Mouse (Mus musculus): ENCODE data around the gene Noa1. TPM values are rescaled to one million over a fixed set of nuclear protein-coding genes. Genes with fewer than 3 reads are reported as not detected.

The Noa1 gene
- total RNA-seq, 2 experiments from 2014 or later = 15.3 to 15.9 TPM

- DNase-seq (ENCODE audit: low spot score) = no peak
Observed at GRCm38 (mm10) chr5:77259315-77259714, 50.6 kb downstream of the Noa1 start.

GRCm38 (mm10) chr5:77257603-77258002 is 52.3 kb downstream of the Noa1 start:
- no peak for DNase-seq (ENCODE audit: low spot score)

- no peak for DNase-seq (ENCODE audit: low spot score)
Observed at GRCm38 (mm10) chr5:77254402-77254801, 55.5 kb downstream of the Noa1 start.

GRCm38 (mm10) chr5:77253154-77253553 is 56.7 kb downstream of the Noa1 start:
- no peak for DNase-seq (ENCODE audit: low spot score)

- no peak for DNase-seq (ENCODE audit: low spot score)
Observed at GRCm38 (mm10) chr5:77252115-77252827, 57.6 kb downstream of the Noa1 start.

GRCm38 (mm10) chr5:77251656-77252055 is 58.2 kb downstream of the Noa1 start:
- no peak for DNase-seq (ENCODE audit: low spot score)

GRCm38 (mm10) chr5:77250083-77250482 is 59.8 kb downstream of the Noa1 start:
- DNase-seq (ENCODE audit: low spot score) = no peak

GRCm38 (mm10) chr5:77245787-77246671 is 63.9 kb downstream of the Noa1 start:
- DNase-seq (ENCODE audit: low spot score) = no peak

GRCm38 (mm10) chr5:77245463-77245786 is 64.5 kb downstream of the Noa1 start:
- DNase-seq (ENCODE audit: low spot score) = no peak

GRCm38 (mm10) chr5:77244331-77244987 is 65.4 kb downstream of the Noa1 start:
- DNase-seq (ENCODE audit: low spot score) = no peak

Small RNA genes lying within 50 kb of the gene (microRNA-seq; reads per million reads assigned to microRNA genes)
- not detected for gene Mir5098

Other genes starting within 250 kb of the Noa1 start
- gene Hopx, start 195.0 kb downstream of the Noa1 start, total RNA-seq (2021) = 1 to 10 TPM; 2.6 to 3.3 TPM
- not detected for gene Spink2, start 98.6 kb downstream of the Noa1 start, total RNA-seq (2021)
- 10 to 100 TPM in 1 of 2 experiments, 1 to 10 TPM in 1; 9.5 to 10.4 TPM for gene Rest, start 44.6 kb downstream of the Noa1 start, total RNA-seq (2021)
- 10 to 100 TPM; 24.6 to 27.7 TPM for gene Polr2b, start 63 bp upstream of the Noa1 start, total RNA-seq (2021)
- gene Igfbp7, start 98.0 kb upstream of the Noa1 start, total RNA-seq (2021) = 10 to 100 TPM; 63.6 to 75.9 TPM